Mouse (Mus musculus) G1E-ER4 (cell line): ENCODE measurements around the gene Nbeal2. TPM values are rescaled to one million over a fixed set of nuclear protein-coding genes. Genes with fewer than 3 reads are reported as not detected.

ENCODE experiments used
- GATA1 ChIP-seq: IDR thresholded peaks from one replicate; pipeline ENCODE4 v1.8.0; 2012; ENCODE audit warnings: low read length, inconsistent platforms
- polyA plus RNA-seq: library from polyadenylated mRNA; stranded (reverse); fragments of >175 nt; gene quantifications from 2 replicates; pipeline ENCODE4 v1.2.3, GENCODE M21; 2012

The Nbeal2 gene
- polyA plus RNA-seq, 1 experiment, result 82.0 TPM

DNA sequence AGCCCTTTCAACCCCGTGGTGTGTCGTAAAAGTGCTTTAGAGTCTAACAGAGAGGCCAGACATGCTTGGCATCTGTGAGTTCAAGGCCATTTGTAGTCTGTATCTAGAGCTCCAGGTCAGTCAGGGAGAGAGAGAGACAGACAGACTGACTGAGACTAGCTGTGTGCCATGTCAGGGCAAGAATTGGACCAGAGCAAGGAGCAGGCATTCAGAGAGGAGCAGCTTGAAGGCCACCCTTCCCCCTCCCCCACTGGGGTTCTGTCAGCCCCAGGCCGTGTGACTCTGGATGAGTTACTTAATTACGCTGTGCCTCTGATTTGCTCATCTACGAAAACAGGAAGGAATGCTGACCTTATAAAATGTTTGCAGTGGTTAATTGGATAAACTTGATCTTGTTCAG lies 28.3 kb upstream of the Nbeal2 start:
- TF ChIP-seq GATA1, result no peak

GRCm38 (mm10) chr9:110681817-110682216 lies 27.9 kb upstream of the Nbeal2 start:
- no peak for TF ChIP-seq GATA1

GRCm38 (mm10) chr9:110680736-110681507 lies 27.0 kb upstream of the Nbeal2 start:
- no peak for TF ChIP-seq GATA1

- TF ChIP-seq GATA1, result no peak
These were observed 24.9 kb upstream of the Nbeal2 start for GRCm38 (mm10) chr9:110678886-110679285.

- TF ChIP-seq GATA1, result no peak
These were observed 22.5 kb upstream of the Nbeal2 start for GRCm38 (mm10) chr9:110676492-110676911.

DNA sequence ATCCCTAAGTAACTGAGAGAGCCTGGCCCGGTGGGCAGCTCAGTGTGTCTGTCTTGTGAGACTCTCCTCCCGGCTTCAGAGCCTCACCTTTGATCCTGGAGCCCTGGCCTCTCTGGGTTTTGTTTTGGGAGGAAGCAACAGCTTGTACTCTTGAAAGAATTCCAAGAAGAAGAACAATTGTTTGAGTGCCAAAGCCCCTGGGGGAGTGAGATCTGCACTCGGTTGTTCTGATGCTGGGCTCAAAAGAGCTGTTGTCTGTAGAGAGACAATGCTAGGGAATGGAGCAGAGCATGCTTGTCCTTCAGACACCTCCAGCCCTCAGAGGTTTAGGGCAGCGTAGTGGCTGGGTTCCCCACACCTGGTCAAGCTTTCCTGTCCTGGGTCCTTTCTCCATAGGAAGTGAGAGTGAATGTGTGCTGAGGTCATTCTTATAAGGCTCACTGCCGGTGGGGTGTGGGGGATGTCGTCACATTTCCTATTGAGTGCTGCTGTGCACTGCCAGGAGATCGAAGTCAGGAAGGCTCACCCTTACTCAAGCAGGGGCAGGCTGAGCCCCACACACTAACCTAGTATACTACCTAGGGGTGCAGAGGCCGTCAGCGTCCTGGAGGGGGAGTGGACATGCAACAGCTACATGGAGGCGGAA lies 19.3 kb upstream of the Nbeal2 start:
- no peak for TF ChIP-seq GATA1

GRCm38 (mm10) chr9:110672462-110673106 lies 18.6 kb upstream of the Nbeal2 start:
- no peak for TF ChIP-seq GATA1

DNA sequence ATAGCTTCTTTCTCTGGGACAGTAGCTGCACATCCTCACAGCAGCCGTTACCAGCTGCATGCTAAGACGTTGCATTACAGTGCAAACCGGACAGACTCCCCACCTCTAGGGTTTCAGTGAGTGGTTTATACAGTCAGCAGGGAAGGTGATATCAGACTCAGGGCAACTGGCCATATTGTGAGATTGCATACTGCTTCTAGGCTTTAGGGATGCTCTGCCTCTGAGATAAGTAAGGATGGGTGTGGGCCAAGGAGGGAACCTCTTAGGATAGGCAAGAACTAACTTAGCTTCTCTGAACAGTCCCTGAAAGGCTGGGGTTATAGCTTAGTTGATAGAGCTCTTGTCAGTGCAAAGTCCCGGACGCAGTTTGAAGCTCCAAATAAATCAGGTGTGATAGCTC lies 15.8 kb upstream of the Nbeal2 start:
- TF ChIP-seq GATA1, result no peak

DNA sequence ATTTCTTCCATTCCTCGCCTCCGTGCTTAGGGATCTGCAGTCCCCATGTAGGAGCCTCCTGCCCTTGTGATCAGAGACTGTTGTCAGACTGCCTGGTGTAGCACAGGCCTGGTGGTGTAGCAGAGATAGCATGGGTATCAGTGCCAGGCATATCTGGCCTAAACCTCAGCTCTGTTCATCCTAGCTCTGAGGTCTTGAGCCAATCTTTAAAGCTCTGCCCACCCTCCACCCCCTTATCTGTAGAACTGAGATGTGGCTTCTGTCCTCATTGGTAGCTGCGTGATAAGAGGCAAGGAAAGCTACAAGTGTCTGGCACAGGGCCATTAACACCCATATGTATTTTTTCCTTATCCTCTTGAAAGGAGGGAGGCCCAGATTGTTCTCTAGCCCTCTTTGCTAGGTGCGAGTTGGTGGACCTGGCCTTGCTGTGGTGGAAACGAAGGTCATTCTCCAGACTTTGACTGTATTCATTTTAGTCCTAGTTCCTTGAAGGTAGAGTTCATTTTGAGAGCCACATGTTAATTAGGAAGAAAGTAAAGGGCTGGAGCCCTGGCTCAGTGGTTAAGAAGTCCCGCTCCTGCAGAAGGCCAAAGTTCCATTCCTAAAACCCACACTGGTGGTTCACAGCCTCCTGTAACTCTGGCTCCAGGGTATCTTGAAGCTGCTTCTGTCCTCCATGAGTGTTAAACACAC lies 14.8 kb upstream of the Nbeal2 start:
- peak; percentile 100 for TF ChIP-seq GATA1

- TF ChIP-seq GATA1, result no peak
These were observed 13.4 kb upstream of the Nbeal2 start for GRCm38 (mm10) chr9:110667219-110667836.

DNA sequence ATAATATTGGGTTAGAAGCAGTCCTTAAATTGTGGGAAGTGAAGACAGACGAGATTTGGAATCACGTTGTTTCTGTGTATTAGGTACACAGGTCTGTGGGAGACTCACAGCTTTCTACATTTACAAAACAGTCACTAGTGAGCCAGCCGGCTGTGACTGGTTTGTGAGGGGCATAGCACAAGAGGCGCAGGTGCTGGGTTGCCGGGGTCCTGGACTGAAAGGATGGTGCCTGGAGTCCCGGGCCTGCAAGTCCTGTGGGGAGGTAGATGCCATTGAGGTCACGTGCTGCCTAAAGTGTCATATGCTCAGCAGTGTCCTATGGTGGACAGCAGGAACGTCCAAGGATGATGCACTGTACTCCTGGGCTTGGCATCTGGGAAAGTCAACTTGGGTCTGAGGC lies 12.4 kb upstream of the Nbeal2 start:
- TF ChIP-seq GATA1, result no peak

GRCm38 (mm10) chr9:110665912-110666311 lies 12.0 kb upstream of the Nbeal2 start:
- TF ChIP-seq GATA1, result peak; percentile 67

GRCm38 (mm10) chr9:110662844-110663243 lies 8.9 kb upstream of the Nbeal2 start:
- no peak for TF ChIP-seq GATA1

DNA sequence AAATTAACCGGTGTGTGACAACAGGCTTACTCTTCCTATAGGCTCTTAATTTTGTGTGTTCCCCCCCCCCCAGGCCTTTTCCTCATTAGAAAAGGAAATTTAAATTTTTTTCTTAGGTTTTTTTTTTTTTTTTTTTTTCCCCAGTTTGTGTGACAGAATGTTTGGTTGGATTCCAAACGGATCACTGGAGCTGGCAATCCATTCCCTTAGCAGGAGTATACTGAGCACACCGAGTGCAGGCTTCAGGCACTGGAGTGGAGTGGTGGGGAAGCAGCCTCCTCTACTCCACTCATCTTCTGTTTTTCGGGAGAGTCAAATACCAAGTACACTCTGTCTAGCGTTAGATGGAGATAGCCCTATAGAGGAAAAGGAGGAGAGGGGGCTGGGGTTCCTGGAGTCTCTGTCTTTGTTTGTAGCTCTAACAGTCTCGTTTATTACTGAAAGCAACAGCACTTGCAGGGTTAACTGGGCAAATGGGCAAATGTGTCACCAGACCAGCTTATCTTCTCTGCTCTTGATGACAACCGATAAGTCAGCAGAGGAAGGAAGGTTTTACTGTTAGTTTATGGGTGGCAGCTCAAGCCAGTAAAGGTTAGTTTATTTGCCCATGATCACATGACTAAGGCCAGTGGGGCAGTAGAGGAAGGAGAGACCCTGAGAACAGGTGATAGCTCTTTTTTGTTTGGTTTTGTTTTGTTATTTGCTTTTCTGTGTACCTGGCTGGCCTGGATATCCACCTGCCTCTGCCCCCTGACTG lies 7.1 kb upstream of the Nbeal2 start:
- TF ChIP-seq GATA1, result peak; percentile 74

- TF ChIP-seq GATA1, result no peak
These were observed 6.2 kb upstream of the Nbeal2 start for GRCm38 (mm10) chr9:110660208-110660607.

DNA sequence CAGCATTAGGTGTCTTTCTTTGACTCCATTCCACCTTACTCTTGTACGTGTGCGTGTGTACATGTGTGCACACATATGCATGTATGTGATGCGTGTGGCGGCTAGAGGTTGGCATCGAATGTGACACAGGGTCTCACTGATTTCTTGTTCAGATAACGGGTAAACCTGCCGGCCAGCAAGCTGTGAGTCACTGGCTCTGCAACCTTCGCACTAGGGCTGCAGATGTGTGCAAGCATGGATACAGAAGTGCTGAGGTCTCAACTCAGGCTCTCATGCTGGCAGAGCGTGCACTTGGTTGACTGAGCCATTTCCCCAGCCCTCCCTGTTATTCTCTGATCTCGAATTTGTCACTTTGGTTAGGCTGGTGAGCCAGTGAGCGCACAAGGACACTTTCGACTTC lies 5.6 kb upstream of the Nbeal2 start:
- TF ChIP-seq GATA1, result no peak
